Comparison of ENCODE assay signal across 7 mouse cellular contexts in genomic region chr4:109407701-109408485, GRCm38 (mm10). TPM values are rescaled to one million over a fixed set of nuclear protein-coding genes. Genes with fewer than 3 reads are reported as not detected.
DNase-seq lines count a peak whose midpoint lies in the region; ATAC-seq and TF ChIP-seq lines count a peak whose summit lies in the region.

No protein-coding gene starts in this region.

- H3K4me1 ChIP-seq in lung, embryonic 16.5 days (replicated peaks; ENCODE audit: control insufficient read depth, insufficient read depth, low read length), result peaks cover 16% of the 10 kb centered on the region
- peaks cover 9% of the 10 kb centered on the region for H3K4me1 ChIP-seq in lung, adult 2 months (ENCODE audit: control insufficient read depth, insufficient read depth, low read length)
- H3K4me1 ChIP-seq in embryonic facial prominence, embryonic 12.5 days, result peaks cover 12% of the 10 kb centered on the region
- peaks cover 17% of the 10 kb centered on the region for H3K4me1 ChIP-seq in limb, embryonic 10.5 days
- H3K4me1 ChIP-seq in stomach, embryonic 14.5 days (ENCODE audit: control insufficient read depth, insufficient read depth, low read length), result peaks cover 9% of the 10 kb centered on the region; the same call in 1 of the 2 replicates

- TF ChIP-seq CTCF in lung, adult 2 months (IDR thresholded peaks at IDR 0.05; ENCODE audit: insufficient read depth, low read length), result no peak

- H3K4me2 ChIP-seq in lung, embryonic 16.5 days (ENCODE audit: low read depth, low read length), result peak overlapping the region; percentile 99
- peak overlapping the region; percentile 97; the same call in 1 of the 2 replicates for H3K4me2 ChIP-seq in embryonic facial prominence, embryonic 12.5 days (replicated peaks)
- H3K4me2 ChIP-seq in stomach, embryonic 14.5 days (replicated peaks; ENCODE audit: low read depth, low read length), result peak overlapping the region; percentile 94; the same call in 1 of the 2 replicates

- no peaks in the 10 kb centered on the region for H3K9me3 ChIP-seq in lung, embryonic 16.5 days (ENCODE audit: control insufficient read depth, low read length)
- H3K9me3 ChIP-seq in embryonic facial prominence, embryonic 12.5 days, result no peaks in the 10 kb centered on the region
- H3K9me3 ChIP-seq in limb, embryonic 10.5 days (replicated peaks), result no peaks in the 10 kb centered on the region
- no peaks in the 10 kb centered on the region for H3K9me3 ChIP-seq in stomach, embryonic 14.5 days (ENCODE audit: control insufficient read depth, low read depth, low read length)

- WGBS in lung, embryonic 16.5 days, result 63% methylated on average over 9 of the region's 9 CpGs
- 71% methylated on average over 9 of the region's 9 CpGs for WGBS in lung, adult 2 months
- 74% methylated on average over 9 of the region's 9 CpGs for WGBS in embryonic facial prominence, embryonic 12.5 days
- 85% methylated on average over 9 of the region's 9 CpGs for WGBS in limb, embryonic 10.5 days
- 49% methylated on average over 9 of the region's 9 CpGs for WGBS in stomach, embryonic 14.5 days

- H3K27me3 ChIP-seq in lung, embryonic 16.5 days (ENCODE audit: control insufficient read depth, insufficient read depth, low read depth, low read length), result no peaks in the 10 kb centered on the region
- H3K27me3 ChIP-seq in embryonic facial prominence, embryonic 12.5 days, result no peaks in the 10 kb centered on the region
- H3K27me3 ChIP-seq in limb, embryonic 10.5 days (ENCODE audit: low read depth, poor library complexity, severe bottlenecking), result peaks cover 17% of the 10 kb centered on the region
- H3K27me3 ChIP-seq in stomach, embryonic 14.5 days (ENCODE audit: control insufficient read depth, insufficient read depth, low read length), result no peaks in the 10 kb centered on the region

- no peak overlapping the region; the same call in 1 of the 2 replicates for H3K9ac ChIP-seq in lung, embryonic 16.5 days (ENCODE audit: low read length)
- H3K9ac ChIP-seq in embryonic facial prominence, embryonic 12.5 days, result no peak overlapping the region
- no peak overlapping the region for H3K9ac ChIP-seq in stomach, embryonic 14.5 days (replicated peaks; ENCODE audit: low read depth, low read length)

- H3K36me3 ChIP-seq in lung, embryonic 16.5 days (ENCODE audit: control insufficient read depth, insufficient read depth, low read length), result no peaks in the 10 kb centered on the region
- H3K36me3 ChIP-seq in embryonic facial prominence, embryonic 12.5 days, result no peaks in the 10 kb centered on the region
- H3K36me3 ChIP-seq in limb, embryonic 10.5 days, result no peaks in the 10 kb centered on the region
- no peaks in the 10 kb centered on the region for H3K36me3 ChIP-seq in stomach, embryonic 14.5 days (ENCODE audit: control insufficient read depth, insufficient read depth, low read length)

- H3K27ac ChIP-seq in lung, embryonic 16.5 days (ENCODE audit: low read length), result no peak overlapping the region
- H3K27ac ChIP-seq in embryonic facial prominence, embryonic 12.5 days, result no peak overlapping the region
- H3K27ac ChIP-seq in limb, embryonic 10.5 days, result peak overlapping the region; percentile 84; the same call in 1 of the 2 replicates
- no peak overlapping the region for H3K27ac ChIP-seq in stomach, embryonic 14.5 days (ENCODE audit: low read length)

- no peak for DNase-seq in lung, adult 2 months
- DNase-seq in limb, embryonic 10.5 days (ENCODE audit: low spot score), result no peak
- DNase-seq in urinary bladder, postnatal 10 days (ENCODE audit: low spot score), result no peak

- TF ChIP-seq POLR2A in lung, adult 2 months (IDR thresholded peaks at IDR 0.05; ENCODE audit: borderline replicate concordance, extremely low read depth, low read depth, low read length), result no peak

- H3K4me3 ChIP-seq in lung, embryonic 16.5 days (ENCODE audit: low read length), result peak overlapping the region; percentile 68
- no peak overlapping the region for H3K4me3 ChIP-seq in lung, adult 2 months (replicated peaks; ENCODE audit: extremely low read depth, low read depth, low read length)
- no peak overlapping the region for H3K4me3 ChIP-seq in embryonic facial prominence, embryonic 12.5 days
- peak overlapping the region; percentile 79 for H3K4me3 ChIP-seq in limb, embryonic 10.5 days
- H3K4me3 ChIP-seq in stomach, embryonic 14.5 days (ENCODE audit: low read depth, low read length), result no peak overlapping the region

- ATAC-seq in lung, embryonic 16.5 days (ENCODE audit: low read depth), result no peak
- no peak for ATAC-seq in embryonic facial prominence, embryonic 12.5 days (ENCODE audit: insufficient number of reproducible peaks, insufficient read depth, low FRiP score, low TSS enrichment)
- no peak for ATAC-seq in stomach, embryonic 14.5 days (ENCODE audit: insufficient number of reproducible peaks, insufficient read depth, low FRiP score, low read depth)
- no peak for ATAC-seq in monocyte, adult 5-6 weeks (replicated peaks; ENCODE audit: insufficient number of reproducible peaks, low FRiP score, low TSS enrichment, poor library complexity, severe bottlenecking)

RNA-seq across cellular contexts. Expression of gene Ttc39a, which starts 1.5 kb away (rescaled TPM):
- 7.3 and 7.8 TPM in 2 replicates for polyA plus RNA-seq in lung, embryonic 16.5 days (2015; fragmentation: Nextera tagmentation; extraction: Ambion mirVana)
- polyA plus RNA-seq in lung, adult 2 months (2012; rRNA removed), result 14.8 and 16.4 TPM in 2 replicates
- polyA plus RNA-seq in embryonic facial prominence, embryonic 12.5 days (2016; fragmentation: Nextera tagmentation; extraction: Ambion mirVana), result 3.6 and 4.2 TPM in 2 replicates
- 6.9 and 7.0 TPM in 2 replicates for polyA plus RNA-seq in limb, embryonic 10.5 days (2016; fragmentation: Nextera tagmentation; extraction: Ambion mirVana)
- polyA plus RNA-seq in stomach, embryonic 14.5 days (2014; fragmentation: Nextera tagmentation; extraction: Ambion mirVana), result 9.6 and 10.1 TPM in 2 replicates
- not detected in 3 replicates for total RNA-seq in monocyte, adult 5-6 weeks (2017)

Comparison
In these comparisons a context has a peak if more than half of its experiments do, and no peak if none do; other contexts are left out.
1. H3K4me3 ChIP-seq: peak in lung, embryonic 16.5 days (single experiment) and limb, embryonic 10.5 days (single experiment); none in lung, adult 2 months (single experiment), embryonic facial prominence, embryonic 12.5 days (single experiment) and stomach, embryonic 14.5 days (single experiment).
2. Peak in every context shown above with its lines, with median percentiles within 50 percentile points of each other: H3K4me2 ChIP-seq.